Mouse (Mus musculus) urinary bladder, postnatal 25 days (tissue): ENCODE measurements at regions not wholly inside any gene's neighbourhood (a gene's known extent, or its start where the extent isn't known, plus 50 kb on each side); places are given as distances from the start of the nearest gene placed in this dataset.

Experiments used
- DNase-seq: peaks from one replicate; pipeline ENCODE4 v3.0.0; 2022; ENCODE audit warnings: low spot score

DNA sequence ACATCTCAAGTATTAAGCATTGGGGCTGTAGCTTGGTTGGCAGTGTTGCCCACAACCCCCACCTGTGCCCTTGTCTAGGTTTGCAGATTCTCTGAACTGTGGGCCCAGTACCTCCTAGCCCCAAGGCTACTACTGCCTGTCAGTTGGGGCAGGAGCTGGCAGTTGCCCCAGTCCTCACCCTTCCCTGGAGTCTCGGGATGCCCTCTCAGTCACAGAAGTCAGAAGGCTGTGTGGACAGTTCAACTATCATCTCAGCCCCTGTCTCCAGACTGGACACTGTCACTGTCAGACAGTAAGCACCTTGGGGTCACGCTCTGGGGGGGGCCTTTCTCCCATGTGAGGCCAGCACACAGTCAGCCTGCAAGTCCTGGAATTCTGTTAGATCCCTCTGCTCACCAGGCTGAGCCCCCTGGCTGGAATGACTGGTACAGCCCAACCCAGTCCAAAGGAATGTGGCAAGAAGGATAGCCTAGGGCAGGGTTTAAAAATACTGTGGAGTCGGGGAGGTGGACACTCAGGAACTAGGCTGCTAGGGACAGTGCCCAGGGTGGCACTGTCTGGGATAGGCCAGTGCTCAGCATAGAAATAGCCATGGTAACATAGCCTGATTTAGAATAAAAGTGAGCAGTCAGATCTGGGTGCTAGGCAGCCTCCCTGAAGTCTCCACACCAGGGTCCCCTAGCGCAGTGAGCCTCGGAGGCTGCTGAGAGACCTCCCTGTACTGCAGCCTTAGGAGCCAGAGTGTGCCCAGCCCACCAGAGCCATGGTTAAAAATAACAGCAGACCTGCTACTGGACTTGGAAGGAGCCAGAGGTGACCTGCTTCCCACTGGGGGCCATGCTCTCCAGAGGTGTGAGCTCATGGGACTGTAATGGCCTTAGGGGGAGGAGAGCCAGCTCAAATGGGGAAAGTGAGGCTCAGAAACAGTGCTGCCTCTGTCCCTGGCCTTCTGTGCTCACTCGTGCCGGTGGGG lies 83.1 kb upstream of the Ptpn1 start:
- DNase-seq: no peak

DNA sequence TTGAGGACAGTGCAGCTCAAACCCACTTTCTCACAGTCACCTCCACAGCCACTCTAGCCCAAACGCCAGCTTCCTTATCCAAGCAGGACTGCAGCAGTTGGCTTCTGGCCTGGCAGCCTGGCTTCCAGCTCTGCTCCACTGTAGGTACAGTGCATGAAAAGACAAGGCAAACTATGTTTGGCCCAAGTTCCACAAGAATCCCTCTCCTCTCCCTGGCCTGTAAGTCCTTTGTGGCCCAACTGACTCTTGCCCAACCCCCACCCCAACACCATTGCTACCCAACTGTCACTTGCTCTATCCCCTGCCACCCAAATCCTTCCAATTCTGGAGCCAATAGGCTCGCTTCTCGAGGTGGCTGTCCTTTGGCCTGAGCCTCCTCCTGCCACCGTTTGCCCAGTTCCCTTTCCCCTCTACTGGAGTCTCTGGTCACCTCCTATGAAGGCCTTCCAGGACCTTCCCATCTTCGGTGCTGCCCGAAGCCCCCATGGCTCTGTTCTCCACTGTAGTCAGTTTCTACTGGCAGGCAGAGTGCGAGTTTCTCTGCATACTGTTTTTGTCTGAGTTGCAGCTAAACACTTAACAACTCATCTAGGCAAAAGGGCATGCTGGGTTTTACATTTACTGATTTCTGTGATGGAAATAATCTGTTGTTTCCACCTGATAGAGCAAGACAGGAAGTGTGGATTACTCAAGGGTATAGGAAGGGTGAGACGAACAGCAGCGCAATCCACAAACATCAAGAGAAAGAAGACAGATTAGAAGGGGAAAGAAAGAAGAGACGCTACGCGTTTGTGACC lies 84.4 kb upstream of the Ptpn1 start:
- no peak for DNase-seq

DNA sequence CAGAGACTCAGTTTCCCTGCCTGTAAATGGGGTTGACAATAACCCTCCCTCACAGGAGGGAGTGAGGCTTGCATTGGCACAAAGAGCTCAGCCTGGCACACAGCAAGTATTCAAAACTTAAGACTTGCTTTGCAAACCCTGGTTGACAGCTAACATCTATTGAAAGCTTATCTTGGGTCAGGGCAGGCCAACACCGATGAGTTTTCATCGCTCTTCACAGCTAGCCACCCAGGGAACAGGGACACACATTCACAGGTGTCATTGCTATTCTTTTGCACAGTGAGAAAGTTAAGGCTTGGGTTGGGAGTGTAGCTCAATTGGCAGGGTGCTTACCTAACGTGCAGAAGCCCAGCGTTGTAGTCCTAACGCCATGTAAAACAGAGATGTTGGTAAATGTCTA lies 86.5 kb upstream of the Ptpn1 start:
- no peak for DNase-seq

DNA sequence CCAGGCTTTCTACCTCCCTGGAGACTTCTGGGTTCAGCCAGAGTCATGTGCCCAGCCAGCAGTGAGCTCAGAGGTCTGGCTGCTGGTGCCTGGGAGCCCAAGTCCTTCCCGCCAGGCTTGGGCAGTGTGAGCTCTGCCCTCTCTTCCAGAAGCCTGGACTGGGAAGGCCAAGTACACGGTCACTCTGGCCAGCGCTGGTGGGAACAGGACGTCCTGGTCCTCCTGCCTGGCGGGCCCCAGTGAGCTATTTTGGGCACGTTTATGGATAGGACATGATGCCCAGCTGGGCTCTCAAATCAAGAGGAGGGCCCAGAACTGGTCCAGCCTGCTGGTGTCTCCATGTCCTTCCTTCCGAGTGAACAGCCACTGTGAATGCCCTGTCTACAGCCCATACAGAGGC lies 87.3 kb upstream of the Ptpn1 start:
- no peak for DNase-seq

DNA sequence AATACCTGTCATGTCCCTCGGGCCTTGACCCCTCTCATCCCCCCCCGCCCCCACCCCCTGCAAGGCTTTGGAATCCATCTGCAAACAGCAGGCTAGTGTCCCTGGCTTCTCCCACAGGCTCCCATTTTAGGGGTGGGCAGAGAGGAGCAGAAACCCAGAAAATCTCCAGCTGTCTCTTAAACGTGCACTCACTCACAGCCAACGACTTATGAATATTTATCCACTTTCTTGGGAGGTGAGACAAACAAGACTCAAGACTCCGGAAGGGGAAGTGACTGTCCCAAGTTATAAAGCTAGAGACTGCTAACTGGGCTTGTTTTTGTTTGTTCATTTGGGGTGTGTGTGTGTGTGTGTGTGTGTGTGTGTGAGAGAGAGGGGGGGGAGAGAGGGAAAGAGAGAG lies 87.9 kb upstream of the Ptpn1 start:
- DNase-seq: no peak

DNA sequence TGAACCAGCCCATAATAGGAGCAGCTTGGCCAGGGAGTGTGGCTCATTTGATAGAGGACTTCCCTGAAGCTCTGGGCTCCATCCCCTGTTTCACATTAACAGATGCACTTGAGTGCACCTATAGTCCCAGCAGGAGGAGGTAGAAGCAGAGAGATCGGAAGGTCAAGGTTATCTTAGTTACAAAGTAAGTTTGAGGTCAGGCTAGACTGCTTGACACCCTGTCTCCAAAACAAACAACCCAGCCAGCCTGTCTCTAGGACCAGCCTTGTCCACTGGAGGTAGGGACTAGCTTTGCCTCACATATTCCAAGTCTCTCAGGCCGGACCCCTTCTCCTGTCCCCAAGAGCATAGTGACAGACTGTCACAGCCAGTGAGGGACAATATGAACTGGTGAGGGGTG lies 88.9 kb upstream of the Ptpn1 start:
- DNase-seq: no peak

DNA sequence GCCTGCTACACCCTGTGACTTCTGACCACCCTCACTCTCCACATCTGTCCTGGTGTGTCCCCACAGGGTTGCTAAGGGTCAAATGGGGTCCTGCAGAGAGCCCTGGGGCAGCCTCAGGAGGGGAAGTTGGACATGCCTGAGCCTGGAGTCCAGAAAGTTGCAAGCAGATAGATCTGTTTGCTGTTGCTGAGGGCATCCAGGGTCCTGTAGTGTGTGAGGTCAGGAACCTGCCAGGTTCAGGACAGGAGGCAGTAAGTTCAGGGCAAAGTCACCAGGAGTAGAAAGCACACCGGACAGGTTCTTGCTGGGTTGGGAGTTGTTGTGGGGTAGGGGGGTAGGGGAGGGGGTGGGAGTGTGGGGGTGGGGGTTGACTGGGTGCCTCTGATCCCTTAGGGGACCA lies 89.4 kb upstream of the Ptpn1 start:
- no peak for DNase-seq

DNA sequence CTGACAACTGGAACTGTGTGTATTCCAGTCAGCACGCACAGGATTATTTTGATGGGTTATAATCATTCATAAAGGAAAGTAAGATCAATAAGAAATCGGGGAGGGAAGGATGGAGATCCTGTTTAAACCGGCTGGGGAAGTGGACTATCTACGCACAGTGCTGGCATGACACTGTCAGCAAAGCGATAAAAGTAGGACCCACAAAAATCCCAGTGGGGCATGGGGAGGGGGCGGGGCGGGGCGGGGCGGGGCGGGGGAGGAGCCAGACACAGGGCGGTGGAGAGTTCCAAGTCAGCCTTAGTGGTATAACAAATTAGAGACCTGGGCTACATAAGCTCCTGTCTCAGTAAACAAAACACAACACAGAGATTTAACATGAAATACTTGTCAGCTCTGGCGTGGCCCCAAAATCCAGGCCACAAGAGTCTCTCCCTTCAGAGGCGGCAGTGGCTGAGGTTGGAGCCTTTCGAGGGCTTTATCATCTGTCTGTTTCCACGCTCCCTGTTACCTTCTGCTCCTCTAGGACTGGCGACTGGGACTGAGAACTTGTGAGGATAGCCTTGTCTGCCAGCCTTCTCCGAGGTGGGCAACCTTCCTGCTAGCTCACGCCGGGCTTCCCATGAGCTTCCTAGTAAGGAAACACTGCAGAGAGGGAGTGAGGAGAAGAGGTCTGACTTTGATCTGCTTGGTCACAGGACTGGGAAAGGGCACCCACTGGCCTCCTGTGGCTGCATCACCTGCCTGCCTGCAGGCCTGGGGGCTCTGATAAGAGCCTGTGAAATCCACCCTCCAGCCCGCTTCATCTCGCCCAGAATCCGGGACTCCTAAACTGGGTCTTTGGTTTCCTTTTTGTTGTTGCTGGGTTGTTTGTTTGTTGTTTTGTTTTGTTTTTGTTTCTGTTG lies 90.3 kb upstream of the Ptpn1 start:
- DNase-seq: no peak

DNA sequence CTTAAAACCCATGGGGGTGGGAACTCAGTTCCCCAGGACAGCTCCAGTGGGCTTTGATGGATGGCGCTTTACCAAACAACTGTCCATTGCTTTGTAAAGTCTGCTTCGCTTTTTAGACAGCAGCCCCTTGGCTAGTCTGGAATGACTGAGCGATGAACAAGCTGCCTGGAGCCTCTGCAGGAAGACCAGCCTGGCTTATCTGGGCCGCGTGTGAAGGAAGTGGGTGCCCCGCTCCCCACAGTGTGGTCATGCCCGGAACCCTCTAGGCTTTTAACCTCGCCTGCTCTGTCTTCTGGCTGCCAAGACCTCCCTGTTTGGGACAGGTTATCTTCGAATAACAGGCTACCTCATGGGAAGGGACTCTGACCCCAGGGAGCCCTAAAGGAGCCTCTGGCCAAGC lies 91.5 kb upstream of the Ptpn1 start:
- no peak for DNase-seq

DNA sequence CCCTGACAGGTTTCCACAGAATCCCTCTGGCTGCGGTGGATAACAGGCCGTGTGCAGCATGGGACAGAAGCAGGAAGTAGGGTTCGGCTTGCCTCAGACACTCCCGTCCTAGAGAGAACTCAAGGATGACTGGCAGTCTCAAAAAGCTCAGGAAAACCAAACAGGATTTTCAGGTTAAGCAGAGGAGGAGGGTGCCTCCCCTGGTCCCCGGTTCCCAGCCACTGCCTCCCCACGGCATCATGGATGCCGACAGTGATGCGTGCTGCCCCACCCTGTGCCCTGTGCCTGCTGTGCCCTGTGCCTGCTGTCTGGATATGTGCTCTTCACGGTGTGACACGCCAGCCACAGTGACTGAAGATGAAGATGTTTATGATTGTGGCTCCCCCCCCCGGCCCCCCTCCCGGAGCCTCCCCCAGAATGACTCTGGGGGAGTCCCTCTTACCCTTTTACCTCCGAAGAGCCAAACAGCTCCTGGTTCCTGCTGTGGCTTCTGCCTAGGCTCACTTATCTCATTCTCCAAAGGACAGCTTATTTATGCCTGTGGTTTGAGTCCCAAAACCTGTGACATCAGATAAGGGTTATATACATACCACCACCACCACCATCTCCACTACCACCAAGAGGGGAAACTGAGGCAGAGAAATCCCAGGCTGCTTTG lies 92.4 kb upstream of the Ptpn1 start:
- no peak for DNase-seq

DNA sequence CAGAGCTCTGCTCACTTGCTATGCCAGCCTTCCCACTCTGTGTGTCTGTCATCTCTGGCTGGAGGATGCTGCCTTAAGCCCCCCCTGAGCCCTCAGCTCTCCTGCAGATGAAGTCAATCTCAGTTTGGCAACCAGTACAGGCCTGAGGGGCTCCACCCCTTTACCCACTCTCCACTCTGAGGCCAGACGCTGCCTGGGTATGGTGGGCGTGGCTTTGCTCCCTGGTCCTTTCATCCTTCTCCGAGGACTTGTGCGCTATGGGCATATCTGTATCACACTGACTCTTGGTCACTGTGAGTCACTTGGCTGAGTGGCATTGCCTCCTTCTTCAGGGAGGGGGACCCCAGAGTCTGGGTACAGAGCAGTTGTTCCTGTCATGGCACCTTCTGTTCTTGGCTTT lies 94.3 kb upstream of the Ptpn1 start:
- DNase-seq: no peak

DNA sequence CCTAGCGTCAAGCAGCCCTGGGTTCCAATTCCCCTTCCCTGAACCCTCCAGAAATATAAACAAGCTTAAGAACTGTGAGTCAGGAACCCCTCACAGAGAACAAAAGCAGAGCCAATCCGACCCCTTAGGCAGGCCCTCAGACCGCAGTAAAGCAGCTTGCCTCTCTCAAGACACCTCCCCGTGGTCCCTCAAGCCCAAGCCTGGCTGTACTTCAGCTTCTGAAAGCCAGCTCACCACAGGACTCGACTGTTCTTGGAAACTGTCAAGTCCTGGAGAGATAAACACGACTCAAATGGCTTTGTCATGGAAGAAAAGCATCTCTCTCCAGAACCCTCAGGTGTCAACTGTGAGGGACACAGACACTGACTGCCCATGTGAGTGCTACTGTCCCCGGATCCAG lies 95.2 kb upstream of the Ptpn1 start:
- no peak for DNase-seq

DNA sequence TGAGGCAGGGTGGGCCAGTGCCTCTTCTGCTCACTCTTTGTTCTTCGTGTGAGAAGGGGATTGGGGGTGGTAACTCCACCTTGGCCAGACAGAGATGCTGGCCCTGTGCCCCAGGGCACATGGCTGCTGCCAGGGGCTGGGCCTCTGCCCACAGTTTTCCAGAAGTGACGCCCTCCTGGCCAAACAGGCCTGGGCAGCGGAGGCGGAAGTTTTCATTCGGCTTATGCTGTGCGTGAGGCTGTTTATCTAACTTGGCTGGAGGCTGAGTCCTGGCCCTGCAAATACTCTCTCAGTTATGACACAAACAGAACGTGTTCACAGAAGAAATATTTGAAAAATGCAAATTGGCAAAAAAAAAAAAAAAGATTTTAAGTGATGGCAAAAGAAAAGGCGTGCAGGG lies 97.3 kb upstream of the Ptpn1 start:
- DNase-seq: peak; percentile 75

DNA sequence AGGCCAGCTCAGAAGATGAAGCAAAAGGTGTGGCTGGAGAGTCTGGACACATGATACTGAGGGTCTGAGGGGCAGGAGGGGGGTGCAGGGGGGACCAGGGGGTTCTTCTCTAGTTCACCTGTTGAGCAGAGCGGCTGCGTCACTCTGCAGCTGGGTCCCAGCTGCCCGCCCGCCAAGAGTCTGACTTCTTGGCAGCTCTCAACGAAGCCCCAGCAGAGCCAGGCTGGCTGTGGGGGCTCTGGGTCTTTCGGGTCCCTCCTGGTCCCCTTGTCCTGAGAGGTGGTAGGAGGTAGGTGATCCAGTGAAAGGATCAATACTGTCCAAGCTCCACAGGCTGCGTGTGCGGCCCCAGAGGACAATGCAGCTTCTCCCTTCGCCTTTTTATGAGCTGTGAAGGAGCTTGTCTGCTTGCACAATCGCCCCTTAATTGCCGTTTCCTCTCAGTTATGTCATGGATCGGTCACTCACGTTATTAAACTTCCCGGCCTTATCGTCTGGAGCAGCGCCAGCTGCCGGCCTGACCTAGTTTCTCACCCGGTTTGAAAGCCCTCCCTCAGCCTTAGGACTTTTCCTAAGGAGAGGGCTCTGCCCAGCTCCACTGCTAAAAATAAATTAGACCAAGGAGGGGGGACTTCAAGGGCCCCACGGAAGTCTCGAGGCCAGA lies 98.4 kb upstream of the Ptpn1 start:
- DNase-seq: peak; percentile 71

DNA sequence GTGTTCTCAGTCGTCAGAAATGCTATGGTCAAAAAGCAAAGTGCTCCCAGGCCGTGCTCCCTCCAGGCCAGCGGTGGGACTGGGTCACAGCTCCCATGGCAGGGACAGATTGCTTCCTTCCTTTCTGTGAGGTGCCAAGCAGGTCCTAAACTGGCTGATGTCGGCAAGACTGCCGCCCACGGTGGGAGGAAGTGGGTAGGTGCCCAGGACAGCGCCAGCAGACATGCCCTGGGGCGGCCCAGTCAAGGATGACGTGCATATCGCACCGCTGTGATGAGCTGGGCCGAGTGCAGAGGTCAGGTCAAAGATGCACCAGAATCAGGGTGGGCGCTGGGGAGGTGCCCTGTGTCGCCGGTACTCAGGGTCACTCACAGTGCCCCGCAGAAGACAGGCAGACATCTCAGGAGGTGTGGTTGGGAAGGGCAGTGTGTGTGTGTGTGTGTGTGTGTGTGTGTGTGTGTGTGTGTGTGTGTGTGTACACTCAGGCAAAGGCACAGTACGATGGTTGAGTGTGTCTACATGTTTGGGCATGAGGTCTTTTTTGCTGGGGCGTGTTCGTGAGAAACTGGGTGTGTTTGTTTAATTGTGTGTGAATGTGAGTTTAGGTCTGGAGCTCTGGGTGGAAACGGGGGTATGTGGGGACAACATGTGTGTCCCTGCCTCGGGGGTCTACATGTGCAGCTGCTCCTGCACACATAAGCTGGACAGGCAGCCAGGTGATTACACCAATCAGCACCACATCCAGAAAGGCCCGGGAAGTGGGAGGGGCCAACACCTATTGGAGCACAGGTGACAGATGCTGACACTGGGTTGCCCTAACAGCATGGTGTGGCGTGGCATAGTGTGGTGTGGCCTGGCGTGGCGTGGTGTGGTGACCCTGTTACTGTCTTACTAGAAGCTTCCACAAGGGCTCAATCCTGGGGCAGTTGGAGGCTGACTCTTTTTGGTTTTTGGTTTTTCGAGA lies 100.5 kb upstream of the Ptpn1 start:
- DNase-seq: no peak

DNA sequence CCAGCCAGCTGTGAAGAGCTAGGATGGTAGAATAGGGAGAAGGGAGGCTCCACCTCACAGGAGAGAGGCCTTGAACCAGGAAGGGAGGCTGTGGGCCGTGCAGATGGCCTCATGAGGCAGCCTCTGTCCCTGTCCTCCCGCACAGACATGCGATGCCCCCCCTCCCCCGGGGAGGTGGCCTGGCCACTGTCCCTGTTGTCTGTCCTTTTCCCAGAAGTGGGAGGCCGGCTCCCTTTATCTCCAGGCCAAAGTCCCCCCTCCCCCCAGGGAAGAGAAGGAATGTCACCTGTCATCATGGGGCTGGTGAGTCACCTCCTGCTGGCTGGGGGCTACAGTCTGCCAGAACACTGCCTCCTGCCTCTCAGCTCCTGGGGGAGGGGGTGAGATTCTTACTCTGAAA lies 103.6 kb upstream of the Ptpn1 start:
- DNase-seq: peak; percentile 35

DNA sequence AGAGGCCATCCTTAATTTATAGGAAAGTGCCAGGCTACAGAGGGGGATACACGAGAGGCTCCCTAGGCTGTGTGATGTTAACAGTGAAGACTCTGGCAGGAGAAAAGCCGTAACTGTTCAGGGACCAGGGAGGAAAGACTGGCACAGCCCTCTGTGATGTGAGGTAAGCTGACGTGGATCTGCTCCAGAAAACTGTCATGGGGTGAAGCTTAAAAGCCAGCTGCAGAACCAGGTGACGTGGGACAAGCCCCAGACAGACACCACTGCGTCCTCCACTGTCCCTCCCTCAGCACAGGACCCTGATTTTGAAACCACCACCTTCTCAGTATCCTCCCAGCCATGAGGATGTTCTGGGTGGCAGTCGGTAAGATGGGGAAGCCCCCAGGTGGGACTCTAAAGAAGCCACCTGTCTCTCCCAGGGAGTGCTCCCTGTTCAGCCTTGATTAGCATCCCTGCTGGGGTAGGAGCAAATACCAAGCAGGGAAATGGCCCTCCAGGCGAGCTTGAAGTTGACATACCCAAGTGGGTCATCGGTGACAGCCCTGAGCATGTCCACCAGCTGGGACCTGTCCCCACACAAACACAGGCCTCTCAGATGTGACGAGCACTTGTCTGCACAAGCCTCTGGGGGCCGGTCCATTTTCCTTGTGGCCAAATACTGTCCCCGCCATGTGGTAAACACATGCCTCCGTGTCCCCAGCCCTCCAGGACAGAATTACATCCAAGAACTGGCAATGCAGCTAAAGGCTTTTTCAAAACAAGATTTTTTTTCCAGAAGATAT lies 104.7 kb upstream of the Ptpn1 start:
- DNase-seq: peak; percentile 36

DNA sequence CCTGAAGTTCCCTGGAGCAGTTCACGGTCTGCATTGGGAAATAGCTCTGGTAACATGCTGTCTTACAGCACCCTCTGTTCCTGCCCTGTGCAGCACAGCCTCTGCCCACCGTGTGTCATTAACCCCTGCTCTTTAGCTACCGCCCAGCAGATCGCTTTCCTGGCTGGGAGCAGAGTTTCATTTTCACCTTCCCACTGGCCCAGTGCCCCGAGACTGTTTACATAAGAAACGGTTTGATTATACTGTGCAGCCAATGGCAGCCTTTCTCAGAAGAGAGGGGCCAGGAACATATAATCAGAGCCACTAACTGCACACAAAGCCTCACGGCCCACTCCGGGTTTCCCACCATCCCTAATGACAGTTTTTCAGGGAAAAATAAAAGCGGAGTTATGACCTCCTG lies 108.3 kb upstream of the Ptpn1 start:
- peak; percentile 54 for DNase-seq

DNA sequence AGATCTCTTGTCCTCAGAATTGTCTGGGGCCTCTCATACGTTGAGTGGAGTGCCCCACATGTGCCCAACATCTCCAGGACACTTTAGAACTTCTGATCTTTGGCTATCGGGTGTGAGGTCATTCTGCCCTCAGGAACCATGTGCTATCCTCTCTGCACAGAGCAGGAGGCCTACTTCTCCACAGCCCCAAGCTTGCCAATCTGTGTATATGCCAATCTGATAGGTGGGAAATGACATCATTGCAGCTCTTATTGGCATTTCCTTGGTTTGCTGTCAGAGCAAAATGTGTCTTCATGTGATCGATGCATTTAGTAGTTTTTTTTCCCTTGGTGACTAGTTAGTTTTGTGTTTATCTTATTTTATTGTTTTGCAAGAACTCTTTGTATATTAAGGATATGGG lies 108.8 kb upstream of the Ptpn1 start:
- DNase-seq: no peak
